Mouse (Mus musculus) intestine, embryonic 15.5 days (tissue): Measurements from ENCODE around the gene Ust. TPM values are rescaled to one million over a fixed set of nuclear protein-coding genes. Genes with fewer than 3 reads are reported as not detected.

ENCODE experiments used
- ATAC-seq: fragments of 200-750 bp; cut with Nextera tagmentation; 2 replicates; pipeline ENCODE4 v1.8.0; 2017; ENCODE audit warnings: moderate TSS enrichment, moderate library complexity
- H3K27ac ChIP-seq: fragments of 300-500 bp; sonication (generic); 2 replicates; pipeline ENCODE4 v1.5.1; 2015; ENCODE audit warnings: mild to moderate bottlenecking, inconsistent platforms
- H3K27me3 ChIP-seq: fragments of 300-500 bp; sonication (generic); replicated peaks from 2 replicates; pipeline ENCODE4 v1.6.1; 2015; ENCODE audit warnings: inconsistent platforms
- H3K36me3 ChIP-seq: fragments of 300-500 bp; sonication (generic); 2 replicates; pipeline ENCODE4 v1.6.1; 2015; ENCODE audit warnings: inconsistent platforms
- H3K4me1 ChIP-seq: fragments of 300-500 bp; sonication (generic); replicated peaks from 2 replicates; pipeline ENCODE4 v1.6.1; 2015; ENCODE audit warnings: inconsistent platforms
- H3K4me2 ChIP-seq: fragments of 300-500 bp; sonication (generic); replicated peaks from 2 replicates; pipeline ENCODE4 v1.6.1; 2015; ENCODE audit warnings: mild to moderate bottlenecking, inconsistent platforms
- H3K4me3 ChIP-seq: fragments of 300-500 bp; sonication (generic); replicated peaks from 2 replicates; pipeline ENCODE4 v1.5.1; 2015; ENCODE audit warnings: inconsistent platforms
- H3K9ac ChIP-seq: fragments of 300-500 bp; sonication (generic); 2 replicates; pipeline ENCODE4 v1.6.1; 2015; ENCODE audit warnings: inconsistent platforms
- H3K9me3 ChIP-seq: fragments of 300-500 bp; sonication (generic); 2 replicates; pipeline ENCODE4 v1.6.1; 2016; ENCODE audit warnings: inconsistent platforms
- WGBS: fragments of 180-500 bp; shearing (Covaris S2); methylation state at CpG from one replicate; pipeline ENCODE4 v1.1.7; 2015; 5-methylcytosine and 5-hydroxymethylcytosine counted together
- polyA plus RNA-seq: library from polyadenylated mRNA; unstranded; fragments of >200 nt; fragmentation: Nextera tagmentation; extraction: Ambion mirVana; gene quantifications from 2 replicates; pipeline ENCODE4 v1.2.1, GENCODE M21; 2015

Ust gene
- polyA plus RNA-seq, 1 experiment from 2014 or later: 4.7 TPM

- H3K9me3 ChIP-seq: no peaks in the 10 kb centered on the region
- no peak for ATAC-seq
- H3K4me1 ChIP-seq: no peaks in the 10 kb centered on the region
- 84% methylated on average over 1 of the region's 1 CpGs for WGBS
- no peaks in the 10 kb centered on the region for H3K27me3 ChIP-seq
- no peak overlapping the region for H3K4me3 ChIP-seq
- no peak overlapping the region for H3K4me2 ChIP-seq
- no peak overlapping the region for H3K27ac ChIP-seq
- no peaks in the 10 kb centered on the region for H3K36me3 ChIP-seq
- H3K9ac ChIP-seq: no peak overlapping the region
Observed at GRCm38 (mm10) chr10:8465216-8465615, 53.4 kb downstream of the Ust start.

DNA sequence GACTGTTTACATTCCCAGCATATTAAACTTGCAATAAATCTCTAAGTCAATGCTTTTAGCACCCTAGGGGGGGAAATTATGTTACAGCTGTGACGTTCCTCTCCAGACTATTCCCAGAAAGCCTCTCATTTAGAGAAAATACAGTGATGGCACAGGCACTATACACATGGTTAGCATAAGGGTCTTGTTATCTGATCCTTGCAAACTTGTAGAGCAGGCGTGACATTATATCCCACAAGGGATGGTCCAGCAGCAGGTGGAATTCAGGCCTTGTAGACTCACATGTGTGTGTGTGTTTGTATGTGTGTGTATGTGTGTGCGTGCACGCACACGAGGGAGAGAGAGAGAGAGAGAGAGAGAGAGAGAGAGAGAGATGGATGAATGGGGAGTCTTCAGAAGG lies 57.3 kb downstream of the Ust start:
- Histone ChIP-seq H3K36me3 (no peaks in the 10 kb centered on the region), H3K27me3 (no peaks in the 10 kb centered on the region), H3K4me2 (no peak overlapping the region), H3K4me3 (no peak overlapping the region), H3K9me3 (no peaks in the 10 kb centered on the region), H3K4me1 (no peaks in the 10 kb centered on the region), H3K9ac (no peak overlapping the region), H3K27ac (no peak overlapping the region)
- WGBS: 71% methylated on average over 5 of the region's 5 CpGs
- no peak for ATAC-seq

DNA sequence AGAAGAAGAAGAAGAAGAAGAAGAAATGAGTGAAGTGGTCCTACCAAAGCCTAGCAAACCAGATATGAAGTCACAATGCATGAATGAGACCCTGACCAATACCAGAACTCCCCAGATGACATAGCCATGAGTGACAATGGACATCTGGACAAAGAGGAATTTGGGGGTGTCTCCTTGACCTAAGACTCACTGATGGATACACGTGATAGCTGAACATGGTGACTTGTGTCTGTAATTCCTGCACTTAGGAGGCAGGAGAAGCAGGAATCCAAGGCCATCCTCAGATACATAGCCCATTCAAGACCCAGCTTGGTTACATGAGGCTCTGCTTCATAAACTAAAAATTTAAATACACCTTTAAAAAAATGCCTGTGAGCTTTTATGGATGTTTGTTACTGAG lies 63.9 kb downstream of the Ust start:
- H3K9me3 ChIP-seq: no peaks in the 10 kb centered on the region
- no peaks in the 10 kb centered on the region for H3K4me1 ChIP-seq
- no peak overlapping the region for H3K9ac ChIP-seq

DNA sequence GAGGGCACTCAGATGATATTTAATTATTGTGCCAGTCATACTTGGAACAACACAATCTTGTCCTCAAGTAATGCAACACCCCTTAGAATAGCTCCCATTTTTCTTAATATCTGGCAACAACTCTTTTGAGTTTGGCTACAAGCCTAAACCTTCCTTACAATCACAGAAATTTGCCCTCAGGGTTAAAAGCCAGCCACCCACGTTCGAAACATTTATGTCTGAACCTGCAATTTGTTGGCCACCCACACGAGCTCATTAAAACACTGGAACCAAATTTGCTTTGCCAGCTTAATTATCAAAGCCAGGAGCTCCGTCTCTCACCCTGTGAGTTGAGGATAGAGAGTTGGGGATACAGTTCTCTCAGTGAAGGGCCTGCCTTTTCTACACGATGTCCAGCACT lies 70.9 kb downstream of the Ust start:
- H3K4me1 ChIP-seq: no peaks in the 10 kb centered on the region
- no peak overlapping the region for H3K4me2 ChIP-seq
- H3K9ac ChIP-seq: no peak overlapping the region
- WGBS: 54% methylated on average over 5 of the region's 5 CpGs
- H3K9me3 ChIP-seq: no peaks in the 10 kb centered on the region
- no peak overlapping the region for H3K27ac ChIP-seq
- no peak overlapping the region for H3K4me3 ChIP-seq
- no peak for ATAC-seq
- no peaks in the 10 kb centered on the region for H3K36me3 ChIP-seq
- H3K27me3 ChIP-seq: no peaks in the 10 kb centered on the region

More for the DNA sequence above, 63.9 kb downstream of the Ust start:
- no peak overlapping the region for H3K4me2 ChIP-seq
- H3K27me3 ChIP-seq: no peaks in the 10 kb centered on the region
- no peak overlapping the region for H3K4me3 ChIP-seq
- WGBS: 61% methylated on average over 1 of the region's 1 CpGs
- no peak overlapping the region for H3K27ac ChIP-seq
- no peaks in the 10 kb centered on the region for H3K36me3 ChIP-seq
- no peak for ATAC-seq

GRCm38 (mm10) chr10:8446972-8447371 lies 71.7 kb downstream of the Ust start:
- 42% methylated on average over 4 of the region's 4 CpGs for WGBS
- Histone ChIP-seq H3K4me2 (no peak overlapping the region), H3K9ac (no peak overlapping the region), H3K4me1 (no peaks in the 10 kb centered on the region), H3K9me3 (no peaks in the 10 kb centered on the region), H3K27me3 (no peaks in the 10 kb centered on the region), H3K27ac (no peak overlapping the region), H3K36me3 (no peaks in the 10 kb centered on the region), H3K4me3 (no peak overlapping the region)
- no peak for ATAC-seq

DNA sequence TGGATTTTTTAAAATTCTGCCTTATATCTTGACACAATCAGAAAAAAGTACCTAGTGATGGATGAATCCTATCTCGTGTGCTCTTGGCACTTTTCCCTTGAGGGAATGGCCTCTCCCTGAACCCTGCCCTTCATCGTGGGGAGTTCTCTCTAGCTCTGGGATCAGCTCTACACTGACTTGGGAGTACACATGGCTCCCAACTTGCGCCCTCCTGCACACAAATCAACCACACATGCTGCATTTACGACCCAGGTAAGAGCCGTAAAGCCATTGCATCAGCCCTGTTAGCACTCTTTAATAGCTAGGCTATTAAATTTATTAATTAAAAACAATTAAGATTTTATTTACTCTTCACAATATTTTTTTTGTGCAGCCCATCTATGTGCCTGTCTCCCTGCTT lies 74.6 kb downstream of the Ust start:
- no peak overlapping the region for H3K27ac ChIP-seq
- no peaks in the 10 kb centered on the region for H3K27me3 ChIP-seq
- no peaks in the 10 kb centered on the region for H3K36me3 ChIP-seq
- 54% methylated on average over 5 of the region's 5 CpGs for WGBS
- H3K4me3 ChIP-seq: no peak overlapping the region
- no peak for ATAC-seq
- no peak overlapping the region for H3K9ac ChIP-seq
- H3K4me2 ChIP-seq: no peak overlapping the region
- H3K9me3 ChIP-seq: no peaks in the 10 kb centered on the region
- no peaks in the 10 kb centered on the region for H3K4me1 ChIP-seq

GRCm38 (mm10) chr10:8431857-8432256 lies 86.8 kb downstream of the Ust start:
- WGBS: 55% methylated on average over 2 of the region's 2 CpGs
- H3K9me3 ChIP-seq: no peaks in the 10 kb centered on the region

DNA sequence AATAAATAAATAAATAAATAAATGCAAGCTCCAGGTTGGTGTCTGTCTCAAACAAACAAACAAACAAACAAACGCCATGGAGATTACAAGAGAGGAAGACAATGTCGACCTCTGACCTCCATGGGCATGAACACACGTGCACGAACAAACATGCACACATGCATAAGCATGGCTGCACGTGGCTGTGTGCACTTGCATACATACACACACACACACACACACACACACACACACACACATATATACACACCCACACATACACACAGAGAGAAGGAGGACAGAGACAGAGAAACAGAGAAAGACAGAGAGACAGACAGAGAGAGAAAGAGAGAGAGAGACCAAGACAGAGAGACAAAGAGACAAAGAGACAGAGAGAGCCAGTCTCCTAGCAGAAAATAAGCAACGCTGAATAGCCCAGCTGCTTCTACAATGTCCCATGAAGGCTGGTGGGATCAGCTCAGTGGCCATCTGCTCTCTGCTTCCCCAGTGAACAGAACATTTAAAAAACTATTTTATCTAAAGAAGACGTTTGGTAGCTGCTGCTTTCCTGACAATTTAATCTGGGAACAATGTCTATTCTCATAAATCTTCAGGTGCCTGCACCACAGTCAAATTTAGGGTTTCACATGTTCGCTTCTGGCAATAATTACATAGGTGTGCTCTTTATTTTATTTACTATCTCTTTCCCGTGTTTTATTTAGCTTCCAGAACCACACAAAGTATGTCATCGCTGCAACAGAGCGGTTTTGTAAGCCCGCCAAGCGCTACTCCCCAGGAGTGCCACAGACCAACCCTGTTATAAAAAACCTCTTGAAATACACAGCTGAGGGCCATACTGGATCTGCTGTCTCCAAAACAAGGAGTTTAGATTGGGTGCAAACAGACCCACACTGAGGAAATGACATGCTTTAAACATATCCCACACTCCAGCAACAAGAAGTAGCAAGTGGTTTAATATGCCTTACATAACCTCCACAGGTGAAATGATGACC lies 89.5 kb downstream of the Ust start:
- Histone ChIP-seq H3K9me3 (no peaks in the 10 kb centered on the region), H3K4me1 (peaks cover 12% of the 10 kb centered on the region; the same call in 1 of the 2 replicates), H3K4me3 (no peak overlapping the region), H3K9ac (no peak overlapping the region), H3K27me3 (no peaks in the 10 kb centered on the region), H3K36me3 (no peaks in the 10 kb centered on the region), H3K4me2 (no peak overlapping the region), H3K27ac (no peak overlapping the region)
- no peak for ATAC-seq
- 69% methylated on average over 13 of the region's 13 CpGs for WGBS

More at GRCm38 (mm10) chr10:8431857-8432256, 86.8 kb downstream of the Ust start:
- no peak overlapping the region for H3K4me3 ChIP-seq
- H3K27ac ChIP-seq: no peak overlapping the region
- H3K9ac ChIP-seq: no peak overlapping the region
- H3K4me1 ChIP-seq: peaks cover 12% of the 10 kb centered on the region; the same call in 1 of the 2 replicates
- peak; percentile 65 for ATAC-seq
- no peaks in the 10 kb centered on the region for H3K36me3 ChIP-seq
- no peaks in the 10 kb centered on the region for H3K27me3 ChIP-seq
- H3K4me2 ChIP-seq: no peak overlapping the region

- ATAC-seq: no peak
- Histone ChIP-seq H3K4me2 (no peak overlapping the region), H3K9me3 (no peaks in the 10 kb centered on the region), H3K27me3 (no peaks in the 10 kb centered on the region), H3K27ac (no peak overlapping the region), H3K4me3 (no peak overlapping the region), H3K36me3 (no peaks in the 10 kb centered on the region), H3K9ac (no peak overlapping the region), H3K4me1 (peaks cover 11% of the 10 kb centered on the region; the same call in 1 of the 2 replicates)
- WGBS: 70% methylated on average over 12 of the region's 12 CpGs
Observed at GRCm38 (mm10) chr10:8427671-8428364, 90.8 kb downstream of the Ust start.

DNA sequence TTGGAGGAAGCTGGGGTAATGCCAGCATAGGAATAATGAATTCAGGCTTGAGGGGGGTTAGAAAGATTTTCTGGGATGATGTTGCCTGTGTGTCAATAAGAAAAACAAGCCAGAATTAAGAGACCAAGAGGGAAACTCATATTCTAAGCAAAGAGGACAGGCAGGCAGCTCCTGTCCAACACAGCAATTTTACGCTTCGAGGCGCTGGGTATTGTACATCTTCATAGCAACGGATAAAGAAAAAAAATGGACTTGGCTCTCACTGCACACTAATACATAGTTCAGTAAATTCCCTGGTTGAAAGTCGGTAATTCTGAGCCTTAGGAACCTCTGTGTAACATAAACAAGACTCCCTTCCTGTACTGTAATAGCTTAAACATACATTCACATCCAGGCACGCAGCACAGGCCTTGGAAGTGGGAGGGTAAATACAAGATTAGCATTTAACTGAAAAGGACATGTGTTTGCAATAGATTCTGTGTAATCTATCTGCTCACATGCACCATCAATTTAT lies 99.1 kb downstream of the Ust start:
- WGBS: 53% methylated on average over 6 of the region's 6 CpGs
- ATAC-seq: peak; percentile 36; the same call in 1 of the 2 replicates
- Histone ChIP-seq H3K36me3 (no peaks in the 10 kb centered on the region), H3K9me3 (no peaks in the 10 kb centered on the region), H3K27ac (no peak overlapping the region), H3K4me3 (no peak overlapping the region), H3K27me3 (no peaks in the 10 kb centered on the region), H3K9ac (no peak overlapping the region), H3K4me1 (no peaks in the 10 kb centered on the region), H3K4me2 (no peak overlapping the region)

- Histone ChIP-seq H3K9me3 (no peaks in the 10 kb centered on the region), H3K4me1 (no peaks in the 10 kb centered on the region), H3K27me3 (no peaks in the 10 kb centered on the region), H3K4me2 (no peak overlapping the region), H3K36me3 (no peaks in the 10 kb centered on the region), H3K4me3 (no peak overlapping the region), H3K27ac (no peak overlapping the region), H3K9ac (no peak overlapping the region)
- ATAC-seq: no peak
- WGBS: 81% methylated on average over 5 of the region's 5 CpGs
Observed at GRCm38 (mm10) chr10:8415474-8415873, 103.2 kb downstream of the Ust start.

DNA sequence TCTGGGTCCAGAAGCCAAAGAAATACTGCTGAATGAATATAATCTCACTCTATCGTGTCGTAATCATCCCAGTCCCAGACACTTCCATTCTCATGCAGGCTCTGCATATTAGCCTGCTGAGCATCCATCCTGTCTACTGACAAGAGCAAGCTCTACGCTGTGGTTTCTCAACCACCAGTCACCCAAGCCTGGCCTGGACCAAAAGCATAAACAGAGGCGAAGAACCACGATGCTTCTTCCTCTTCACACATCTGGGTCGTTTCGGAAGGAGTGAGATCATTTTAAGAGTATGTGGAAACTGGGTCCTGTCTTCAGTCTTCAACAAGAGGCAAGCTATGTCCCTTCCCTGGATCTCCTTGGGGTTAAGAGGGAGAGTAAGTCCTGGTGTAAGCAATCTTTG lies 103.6 kb downstream of the Ust start:
- no peak overlapping the region for H3K9ac ChIP-seq
- H3K27ac ChIP-seq: no peak overlapping the region
- H3K4me2 ChIP-seq: no peak overlapping the region
- H3K9me3 ChIP-seq: no peaks in the 10 kb centered on the region
- H3K36me3 ChIP-seq: no peaks in the 10 kb centered on the region
- H3K4me3 ChIP-seq: no peak overlapping the region
- no peak for ATAC-seq
- H3K27me3 ChIP-seq: no peaks in the 10 kb centered on the region
- H3K4me1 ChIP-seq: no peaks in the 10 kb centered on the region
- WGBS: 70% methylated on average over 7 of the region's 7 CpGs
